Mouse (Mus musculus) limb, embryonic 15.5 days (tissue): ENCODE data around the gene A930004D18Rik. TPM values are rescaled to one million over a fixed set of nuclear protein-coding genes. Genes with fewer than 3 reads are reported as not detected.

Source experiments
- ATAC-seq: fragments of 200-750 bp; cut with Nextera tagmentation; 2 replicates; pipeline ENCODE4 v1.8.0; 2017; ENCODE audit warnings: low read depth, moderate TSS enrichment; ENCODE audit not compliant: insufficient number of reproducible peaks, low FRiP score, low TSS enrichment
- H3K27ac ChIP-seq: fragments of 300-500 bp; sonication (generic); 2 replicates; pipeline ENCODE4 v1.5.1; 2015; ENCODE audit warnings: moderate library complexity, mild to moderate bottlenecking, inconsistent platforms
- H3K27me3 ChIP-seq: fragments of 300-500 bp; sonication (generic); 2 replicates; pipeline ENCODE4 v1.6.1; 2015; ENCODE audit warnings: inconsistent platforms
- H3K36me3 ChIP-seq: fragments of 300-500 bp; sonication (generic); 2 replicates; pipeline ENCODE4 v1.6.1; 2015; ENCODE audit warnings: inconsistent platforms
- H3K4me1 ChIP-seq: fragments of 300-500 bp; sonication (generic); 2 replicates; pipeline ENCODE4 v1.6.1; 2015; ENCODE audit warnings: inconsistent platforms
- H3K4me2 ChIP-seq: fragments of 300-500 bp; sonication (generic); 2 replicates; pipeline ENCODE4 v1.6.1; 2015; ENCODE audit warnings: mild to moderate bottlenecking, inconsistent platforms
- H3K4me3 ChIP-seq: fragments of 300-500 bp; sonication (generic); 2 replicates; pipeline ENCODE4 v1.5.1; 2015; ENCODE audit warnings: mild to moderate bottlenecking, inconsistent platforms
- H3K9ac ChIP-seq: fragments of 300-500 bp; sonication (generic); 2 replicates; pipeline ENCODE4 v1.6.1; 2015; ENCODE audit warnings: inconsistent platforms
- H3K9me3 ChIP-seq: fragments of 300-500 bp; sonication (generic); 2 replicates; pipeline ENCODE4 v1.6.1; 2016; ENCODE audit warnings: inconsistent platforms
- WGBS: fragments of 180-500 bp; shearing (Covaris S2); methylation state at CpG from one replicate; pipeline ENCODE4 v1.1.7; 2015; 5-methylcytosine and 5-hydroxymethylcytosine counted together
- polyA plus RNA-seq: library from polyadenylated mRNA; unstranded; fragments of >200 nt; fragmentation: Nextera tagmentation; extraction: Ambion mirVana; gene quantifications from 2 replicates; pipeline ENCODE4 v1.2.1, GENCODE M21; 2015

A930004D18Rik gene
- polyA plus RNA-seq, 1 experiment from 2014 or later: 16.8 TPM

- WGBS: 27% methylated on average over 14 of the region's 14 CpGs
- Histone ChIP-seq H3K27me3 (no peaks in the 10 kb centered on the region), H3K36me3 (no peaks in the 10 kb centered on the region), H3K4me3 (no peak overlapping the region), H3K9me3 (no peaks in the 10 kb centered on the region), H3K4me1 (peaks cover 30% of the 10 kb centered on the region), H3K27ac (no peak overlapping the region), H3K9ac (no peak overlapping the region), H3K4me2 (0 out of 2 replicates have a peak overlapping the region, but pooled peaks have one; percentile 17)
- ATAC-seq: no peak
Observed at GRCm38 (mm10) chr2:18041199-18041885, 3.8 kb upstream of the A930004D18Rik start.

- H3K27me3 ChIP-seq: no peaks in the 10 kb centered on the region
- WGBS: 51% methylated on average over 27 of the region's 27 CpGs
- peak overlapping the region; percentile 37; the same call in 1 of the 2 replicates for H3K9ac ChIP-seq
- H3K36me3 ChIP-seq: no peaks in the 10 kb centered on the region
- ATAC-seq: no peak
- no peaks in the 10 kb centered on the region for H3K9me3 ChIP-seq
- peaks cover 28% of the 10 kb centered on the region for H3K4me1 ChIP-seq
- no peak overlapping the region for H3K4me3 ChIP-seq
- no peak overlapping the region for H3K27ac ChIP-seq
- H3K4me2 ChIP-seq: peak overlapping the region; percentile 47; the same call in 1 of the 2 replicates
Observed at GRCm38 (mm10) chr2:18040347-18041160, 3.0 kb upstream of the A930004D18Rik start.

GRCm38 (mm10) chr2:18039566-18040290 is 2.2 kb upstream of the A930004D18Rik start:
- H3K4me2 ChIP-seq: peak overlapping the region; percentile 47
- H3K9ac ChIP-seq: peak overlapping the region; percentile 37
- no peaks in the 10 kb centered on the region for H3K9me3 ChIP-seq
- H3K4me3 ChIP-seq: peak overlapping the region; percentile 26
- peaks cover 28% of the 10 kb centered on the region for H3K4me1 ChIP-seq
- H3K27ac ChIP-seq: 0 out of 2 replicates have a peak overlapping the region, but pooled peaks have one; percentile 38
- H3K27me3 ChIP-seq: no peaks in the 10 kb centered on the region
- 14% methylated on average over 46 of the region's 46 CpGs for WGBS
- H3K36me3 ChIP-seq: no peaks in the 10 kb centered on the region
- no peak for ATAC-seq

GRCm38 (mm10) chr2:18038895-18039371 is 1.4 kb upstream of the A930004D18Rik start:
- Histone ChIP-seq H3K4me3 (no peak overlapping the region), H3K27ac (no peak overlapping the region), H3K9ac (no peak overlapping the region), H3K36me3 (no peaks in the 10 kb centered on the region), H3K9me3 (no peaks in the 10 kb centered on the region), H3K4me2 (no peak overlapping the region; the same call in 1 of the 2 replicates), H3K27me3 (no peaks in the 10 kb centered on the region), H3K4me1 (peaks cover 28% of the 10 kb centered on the region)
- WGBS: 72% methylated on average over 10 of the region's 10 CpGs
- no peak for ATAC-seq

GRCm38 (mm10) chr2:18038141-18038752 is 710 bp upstream of the A930004D18Rik start:
- Histone ChIP-seq H3K4me3 (no peak overlapping the region), H3K9me3 (no peaks in the 10 kb centered on the region), H3K36me3 (no peaks in the 10 kb centered on the region), H3K4me1 (peaks cover 29% of the 10 kb centered on the region), H3K27me3 (no peaks in the 10 kb centered on the region), H3K27ac (no peak overlapping the region), H3K9ac (no peak overlapping the region), H3K4me2 (no peak overlapping the region)
- WGBS: 57% methylated on average over 3 of the region's 3 CpGs
- no peak for ATAC-seq

GRCm38 (mm10) chr2:18034371-18035250 is 2.9 kb downstream of the A930004D18Rik start:
- Histone ChIP-seq H3K27me3 (no peaks in the 10 kb centered on the region), H3K36me3 (no peaks in the 10 kb centered on the region), H3K9me3 (no peaks in the 10 kb centered on the region), H3K9ac (no peak overlapping the region), H3K4me3 (no peak overlapping the region), H3K4me1 (peaks cover 30% of the 10 kb centered on the region), H3K4me2 (no peak overlapping the region), H3K27ac (no peak overlapping the region)
- WGBS: 83% methylated on average over 10 of the region's 10 CpGs
- no peak for ATAC-seq

GRCm38 (mm10) chr2:18033166-18034108 is 4.1 kb downstream of the A930004D18Rik start:
- 74% methylated on average over 10 of the region's 10 CpGs for WGBS

GRCm38 (mm10) chr2:18032538-18032895 is 5.0 kb downstream of the A930004D18Rik start:
- H3K36me3 ChIP-seq: no peaks in the 10 kb centered on the region
- WGBS: 71% methylated on average over 5 of the region's 5 CpGs
- no peak overlapping the region for H3K9ac ChIP-seq

More at GRCm38 (mm10) chr2:18033166-18034108, 4.1 kb downstream of the A930004D18Rik start:
- Histone ChIP-seq H3K36me3 (no peaks in the 10 kb centered on the region), H3K9ac (no peak overlapping the region), H3K9me3 (no peaks in the 10 kb centered on the region), H3K4me2 (no peak overlapping the region), H3K27ac (no peak overlapping the region), H3K4me3 (no peak overlapping the region), H3K27me3 (no peaks in the 10 kb centered on the region), H3K4me1 (peaks cover 26% of the 10 kb centered on the region)
- no peak for ATAC-seq

GRCm38 (mm10) chr2:18031831-18032537 is 5.6 kb downstream of the A930004D18Rik start:
- no peak for ATAC-seq
- Histone ChIP-seq H3K36me3 (no peaks in the 10 kb centered on the region), H3K4me3 (peak overlapping the region; percentile 42), H3K9me3 (no peaks in the 10 kb centered on the region), H3K27me3 (no peaks in the 10 kb centered on the region), H3K27ac (no peak overlapping the region), H3K4me2 (peak overlapping the region; percentile 80), H3K9ac (peak overlapping the region; percentile 57), H3K4me1 (peaks cover 29% of the 10 kb centered on the region)
- 5% methylated on average over 33 of the region's 34 CpGs for WGBS

More at GRCm38 (mm10) chr2:18032538-18032895, 5.0 kb downstream of the A930004D18Rik start:
- Histone ChIP-seq H3K4me2 (no peak overlapping the region), H3K27me3 (no peaks in the 10 kb centered on the region), H3K4me1 (peaks cover 26% of the 10 kb centered on the region), H3K4me3 (no peak overlapping the region), H3K9me3 (no peaks in the 10 kb centered on the region), H3K27ac (no peak overlapping the region)
- ATAC-seq: no peak
